Mouse (Mus musculus) adipocyte (in vitro differentiated cells): Measurements from ENCODE around the gene Foxp1.

ENCODE experiments used
- DNase-seq: peaks from one replicate; pipeline ENCODE4 v3.0.0-alpha.2; 2016; ENCODE audit warnings: low spot score

Foxp1 gene

GRCm38 (mm10) chr6:99328146-99328545 lies 194.4 kb downstream of the Foxp1 start:
- no peak for DNase-seq

GRCm38 (mm10) chr6:99327721-99328120 lies 194.8 kb downstream of the Foxp1 start:
- DNase-seq: peak; percentile 92

- no peak for DNase-seq
These were observed 196.6 kb downstream of the Foxp1 start for GRCm38 (mm10) chr6:99325881-99326280.

- DNase-seq: no peak
These were observed 197.1 kb downstream of the Foxp1 start for GRCm38 (mm10) chr6:99325461-99325860.

GRCm38 (mm10) chr6:99322132-99322904 lies 200.2 kb downstream of the Foxp1 start:
- DNase-seq: no peak

GRCm38 (mm10) chr6:99320444-99320843 lies 202.1 kb downstream of the Foxp1 start:
- no peak for DNase-seq

GRCm38 (mm10) chr6:99319415-99320405 lies 202.8 kb downstream of the Foxp1 start:
- DNase-seq: no peak

GRCm38 (mm10) chr6:99314746-99315145 lies 207.8 kb downstream of the Foxp1 start:
- peak; percentile 86 for DNase-seq

GRCm38 (mm10) chr6:99310529-99310928 lies 212.0 kb downstream of the Foxp1 start:
- DNase-seq: no peak

- DNase-seq: no peak
These were observed 212.4 kb downstream of the Foxp1 start for GRCm38 (mm10) chr6:99310171-99310500.

GRCm38 (mm10) chr6:99309466-99310170 lies 212.9 kb downstream of the Foxp1 start:
- no peak for DNase-seq

GRCm38 (mm10) chr6:99305751-99306150 lies 216.8 kb downstream of the Foxp1 start:
- DNase-seq: no peak

GRCm38 (mm10) chr6:99305236-99305635 lies 217.3 kb downstream of the Foxp1 start:
- no peak for DNase-seq

GRCm38 (mm10) chr6:99302662-99303435 lies 219.7 kb downstream of the Foxp1 start:
- DNase-seq: no peak

- no peak for DNase-seq
These were observed 220.6 kb downstream of the Foxp1 start for GRCm38 (mm10) chr6:99301923-99302322.

- DNase-seq: no peak
These were observed 222.3 kb downstream of the Foxp1 start for GRCm38 (mm10) chr6:99300235-99300634.

- DNase-seq: no peak
These were observed 223.3 kb downstream of the Foxp1 start for GRCm38 (mm10) chr6:99299196-99299595.

GRCm38 (mm10) chr6:99297535-99297934 lies 225.0 kb downstream of the Foxp1 start:
- no peak for DNase-seq

GRCm38 (mm10) chr6:99295495-99295894 lies 227.0 kb downstream of the Foxp1 start:
- no peak for DNase-seq

- DNase-seq: no peak
These were observed 233.3 kb downstream of the Foxp1 start for GRCm38 (mm10) chr6:99289220-99289619.

- no peak for DNase-seq
These were observed 237.5 kb downstream of the Foxp1 start for GRCm38 (mm10) chr6:99285026-99285425.

- no peak for DNase-seq
These were observed 238.5 kb downstream of the Foxp1 start for GRCm38 (mm10) chr6:99284019-99284418.
